Mouse (Mus musculus): ENCODE results near the gene Fosl1. TPM values are rescaled to one million over a fixed set of nuclear protein-coding genes. Genes with fewer than 3 reads are reported as not detected.
A peak's percentile ranks its signal among the peaks of the same experiment; 100 is the strongest.
"Not testable (repeated sequence)": the region's sequence is repeated elsewhere in the genome, so short reads cannot be mapped to it uniquely, and the experiment has no call there.

The Fosl1 gene
- polyA plus RNA-seq, 1 experiment from 2014 or later, result not detected

GRCm38 (mm10) chr19:5480016-5480415 is 32.7 kb downstream of the Fosl1 start:
- no peak overlapping the region for H3K4me3 ChIP-seq
- no peak overlapping the region for H3K9ac ChIP-seq
- H3K4me2 ChIP-seq, result no peak overlapping the region
- H3K27ac ChIP-seq, result no peak overlapping the region
- H3K27me3 ChIP-seq, result no peaks in the 10 kb centered on the region
- peaks cover 11% of the 10 kb centered on the region for H3K4me1 ChIP-seq (replicated peaks)
- H3K9me3 ChIP-seq, result no peaks in the 10 kb centered on the region
- 96% methylated on average over 10 of the region's 10 CpGs for WGBS
- H3K36me3 ChIP-seq, result peaks cover 73% of the 10 kb centered on the region
- ATAC-seq (ENCODE audit: low FRiP score), result no peak

DNA sequence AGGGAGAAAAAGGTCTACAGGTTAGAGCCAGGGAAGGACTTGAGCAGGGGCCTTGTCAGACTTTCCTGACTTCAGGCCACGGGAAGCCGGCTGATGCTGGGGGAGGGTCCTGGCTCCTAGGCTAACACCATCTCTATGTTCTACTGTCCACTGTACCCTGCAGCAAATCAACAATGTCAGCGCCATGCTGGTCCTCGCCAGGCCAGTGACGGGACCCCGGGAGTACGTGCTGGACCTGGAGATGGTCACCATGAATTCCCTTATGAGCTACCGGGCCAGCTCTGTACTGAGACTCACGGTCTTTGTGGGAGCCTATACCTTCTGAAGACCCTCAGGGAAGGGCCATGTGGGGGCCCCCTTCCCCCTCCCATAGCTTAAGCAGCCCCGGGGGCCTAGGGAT is 34.1 kb downstream of the Fosl1 start:
- 90% methylated on average over 10 of the region's 10 CpGs for WGBS
- Histone ChIP-seq H3K27ac (no peak overlapping the region), H3K27me3 (no peaks in the 10 kb centered on the region), H3K4me2 (no peak overlapping the region), H3K4me1 (replicated peaks) (peaks cover 2% of the 10 kb centered on the region; the same call in 1 of the 2 replicates), H3K9ac (no peak overlapping the region), H3K36me3 (peaks cover 87% of the 10 kb centered on the region), H3K4me3 (no peak overlapping the region), H3K9me3 (no peaks in the 10 kb centered on the region)
- no peak for ATAC-seq (ENCODE audit: low FRiP score)

DNA sequence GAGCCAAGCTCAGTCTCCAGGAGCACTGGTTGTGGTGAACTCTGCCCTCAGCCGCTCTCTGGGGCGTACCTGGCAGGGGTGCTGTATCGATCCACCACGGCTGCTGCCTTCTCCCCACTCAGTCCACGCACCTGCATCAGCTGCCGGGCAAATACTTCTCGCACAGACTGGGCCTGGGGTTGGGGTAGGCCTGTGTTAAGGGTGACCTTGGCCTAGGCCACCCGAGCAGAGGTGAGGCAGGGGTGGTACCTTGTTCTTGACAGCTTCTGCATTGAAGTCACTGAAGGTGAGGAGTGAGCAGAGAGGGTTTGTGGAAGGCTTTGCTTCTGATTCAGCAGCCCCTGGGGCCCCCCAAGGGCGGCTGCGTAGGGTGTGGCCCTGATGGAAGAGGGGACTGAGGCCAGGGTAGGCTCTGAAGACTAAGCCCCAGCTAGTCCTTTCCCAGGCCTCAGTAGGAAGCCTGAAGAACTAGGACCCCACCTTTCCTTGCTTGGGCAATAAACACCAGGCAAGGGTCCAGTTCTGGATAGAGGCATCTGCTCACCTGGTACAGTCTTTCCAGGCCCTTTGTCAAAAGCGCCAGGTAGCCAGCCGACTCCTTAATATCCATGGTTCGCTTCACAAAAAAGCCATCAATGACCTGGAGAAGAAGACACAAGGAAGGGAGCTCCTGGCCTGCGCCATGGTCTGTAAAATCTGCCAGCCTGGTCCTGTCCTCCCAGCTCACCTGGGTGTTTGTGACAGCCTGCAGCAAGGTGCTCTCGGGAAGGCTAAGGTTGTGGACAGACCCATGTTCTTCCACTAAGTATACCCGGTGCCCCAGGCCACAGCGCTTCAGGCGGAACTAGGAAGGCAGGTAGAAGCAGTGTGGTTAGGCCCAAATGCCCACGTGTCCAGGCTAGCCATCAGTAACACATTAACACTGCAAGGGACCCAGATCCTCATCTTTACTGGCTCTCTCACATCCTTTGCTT is 36.3 kb downstream of the Fosl1 start:
- Histone ChIP-seq H3K4me3 (no peak overlapping the region), H3K9me3 (no peaks in the 10 kb centered on the region), H3K4me2 (no peak overlapping the region), H3K27ac (no peak overlapping the region), H3K9ac (no peak overlapping the region), H3K36me3 (peaks cover 76% of the 10 kb centered on the region), H3K27me3 (no peaks in the 10 kb centered on the region), H3K4me1 (replicated peaks) (peaks cover 21% of the 10 kb centered on the region)
- ATAC-seq (ENCODE audit: low FRiP score), result no peak
- WGBS, result 95% methylated on average over 19 of the region's 19 CpGs

DNA sequence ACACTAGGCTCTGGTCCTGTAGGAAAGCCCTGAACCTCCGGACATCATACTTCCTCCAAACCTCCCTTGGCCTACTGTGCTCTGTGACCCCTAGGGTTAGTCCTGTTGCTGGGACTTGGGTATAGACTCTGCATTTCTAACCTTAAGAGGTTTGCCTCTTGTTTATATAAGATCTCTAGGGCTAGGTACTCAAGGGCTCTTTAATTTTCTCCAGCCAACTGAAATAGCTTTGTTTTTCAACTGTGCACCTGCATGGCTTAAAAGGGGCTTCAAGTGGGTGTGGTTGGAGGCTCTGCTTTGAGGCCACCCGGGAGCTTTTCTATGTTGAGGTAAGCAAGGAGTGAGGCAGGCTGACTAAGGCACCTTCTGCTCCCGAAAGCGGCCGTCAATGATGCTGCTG is 37.1 kb downstream of the Fosl1 start:
- 91% methylated on average over 5 of the region's 5 CpGs for WGBS
- ATAC-seq (ENCODE audit: low FRiP score), result no peak
- Histone ChIP-seq H3K4me2 (no peak overlapping the region), H3K9ac (no peak overlapping the region), H3K36me3 (peaks cover 68% of the 10 kb centered on the region), H3K4me1 (replicated peaks) (peaks cover 29% of the 10 kb centered on the region), H3K4me3 (no peak overlapping the region), H3K27ac (no peak overlapping the region), H3K9me3 (no peaks in the 10 kb centered on the region), H3K27me3 (no peaks in the 10 kb centered on the region)

GRCm38 (mm10) chr19:5485371-5485770 is 38.0 kb downstream of the Fosl1 start:
- Histone ChIP-seq H3K27ac (no peak overlapping the region), H3K4me3 (no peak overlapping the region), H3K9me3 (no peaks in the 10 kb centered on the region), H3K4me1 (replicated peaks) (peaks cover 29% of the 10 kb centered on the region), H3K9ac (no peak overlapping the region), H3K27me3 (no peaks in the 10 kb centered on the region), H3K36me3 (peaks cover 60% of the 10 kb centered on the region), H3K4me2 (no peak overlapping the region)
- WGBS, result 94% methylated on average over 8 of the region's 8 CpGs
- ATAC-seq (ENCODE audit: low FRiP score), result no peak

DNA sequence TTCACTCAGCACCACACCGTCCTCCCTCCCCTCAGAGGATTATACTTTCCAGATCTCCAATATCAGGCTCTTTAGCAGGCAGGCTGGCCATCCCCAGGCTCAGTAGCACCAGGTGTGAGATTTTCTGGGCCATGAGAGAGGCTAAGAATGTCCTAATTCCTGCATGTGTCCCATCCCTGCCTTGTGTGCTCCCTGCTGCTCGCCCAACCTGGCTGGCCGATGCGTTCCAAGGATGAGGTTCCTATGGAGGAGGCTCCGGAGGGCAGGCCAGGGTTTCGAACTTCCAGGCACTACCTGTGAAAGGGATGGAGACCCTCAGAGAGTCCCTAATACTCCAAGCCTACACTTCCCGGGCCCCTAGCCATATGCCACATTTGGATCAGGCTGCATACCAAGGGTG is 38.5 kb downstream of the Fosl1 start:
- no peak overlapping the region for H3K4me3 ChIP-seq
- H3K9ac ChIP-seq, result no peak overlapping the region
- no peak for ATAC-seq (ENCODE audit: low FRiP score)
- H3K4me1 ChIP-seq (replicated peaks), result peaks cover 29% of the 10 kb centered on the region
- H3K9me3 ChIP-seq, result no peaks in the 10 kb centered on the region
- no peak overlapping the region for H3K27ac ChIP-seq
- H3K36me3 ChIP-seq, result peaks cover 56% of the 10 kb centered on the region
- H3K27me3 ChIP-seq, result no peaks in the 10 kb centered on the region
- no peak overlapping the region for H3K4me2 ChIP-seq
- WGBS, result 93% methylated on average over 7 of the region's 7 CpGs

DNA sequence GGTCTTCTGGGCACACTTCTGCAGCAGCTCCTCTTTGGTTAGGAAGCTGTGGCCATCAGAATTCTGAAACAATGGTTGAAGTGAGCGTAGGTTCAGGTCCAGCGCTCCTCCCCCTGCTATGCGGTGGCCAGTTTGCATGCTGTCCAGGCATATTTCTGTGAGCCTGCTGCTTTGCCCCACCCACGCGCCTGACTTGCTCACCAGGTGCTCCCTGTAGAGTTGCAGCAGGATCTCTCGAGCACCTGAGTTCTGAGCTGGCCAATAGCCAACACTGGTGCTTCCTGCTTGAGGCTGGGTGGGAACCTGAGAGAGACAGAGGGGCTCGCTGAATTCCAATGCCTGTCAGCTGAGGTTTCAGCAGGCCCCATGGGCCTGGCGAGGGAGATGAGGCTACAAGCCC is 38.9 kb downstream of the Fosl1 start:
- no peak overlapping the region for H3K27ac ChIP-seq
- ATAC-seq (ENCODE audit: low FRiP score), result no peak
- 92% methylated on average over 8 of the region's 8 CpGs for WGBS

DNA sequence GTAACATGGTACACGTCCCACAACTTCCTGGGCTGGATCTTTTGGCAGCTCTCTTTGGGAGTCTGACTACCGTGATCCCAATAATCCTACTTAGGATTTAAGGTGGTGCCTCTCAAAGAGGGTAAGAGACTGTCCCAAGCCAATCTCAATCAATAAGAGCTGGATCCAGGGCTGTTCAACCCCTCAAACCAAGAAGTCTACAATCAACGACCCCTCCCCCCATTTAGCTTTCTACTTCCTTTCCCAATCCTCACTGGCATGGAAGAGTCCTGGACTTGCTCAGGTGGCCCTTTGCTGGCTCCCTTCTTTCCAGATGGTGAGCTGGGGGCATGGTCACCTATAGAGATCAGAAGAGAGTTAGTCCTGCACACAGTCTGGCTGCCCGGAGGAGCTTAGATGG is 39.4 kb downstream of the Fosl1 start:
- no peak for ATAC-seq (ENCODE audit: low FRiP score)
- peak overlapping the region; percentile 68 for H3K4me2 ChIP-seq
- no peak overlapping the region for H3K27ac ChIP-seq
- H3K4me1 ChIP-seq (replicated peaks), result peaks cover 30% of the 10 kb centered on the region
- WGBS, result 91% methylated on average over 4 of the region's 4 CpGs
- peak overlapping the region; percentile 78; the same call in 1 of the 2 replicates for H3K9ac ChIP-seq
- H3K9me3 ChIP-seq, result no peaks in the 10 kb centered on the region
- 0 out of 2 replicates have a peak overlapping the region, but pooled peaks have one; percentile 54 for H3K4me3 ChIP-seq
- no peaks in the 10 kb centered on the region for H3K27me3 ChIP-seq
- peaks cover 46% of the 10 kb centered on the region for H3K36me3 ChIP-seq

More for the DNA sequence above, 38.9 kb downstream of the Fosl1 start:
- Histone ChIP-seq H3K4me1 (replicated peaks) (peaks cover 29% of the 10 kb centered on the region), H3K36me3 (peaks cover 51% of the 10 kb centered on the region), H3K4me3 (no peak overlapping the region), H3K4me2 (no peak overlapping the region), H3K9me3 (no peaks in the 10 kb centered on the region), H3K27me3 (no peaks in the 10 kb centered on the region), H3K9ac (0 out of 2 replicates have a peak overlapping the region, but pooled peaks have one; percentile 78)

GRCm38 (mm10) chr19:5487768-5488550 is 40.6 kb downstream of the Fosl1 start, which contains the start of gene Mus81:
TSS of gene Mus81 (minus strand) at chr19:5488402.
- Histone ChIP-seq H3K9me3 (no peaks in the 10 kb centered on the region), H3K4me3 (peak within 1 kb of the TSS; percentile 54), H3K36me3 (peaks cover 42% of the 10 kb centered on the region), H3K9ac (peak within 1 kb of the TSS; percentile 78), H3K27me3 (no peaks in the 10 kb centered on the region), H3K4me1 (replicated peaks) (peaks cover 42% of the 10 kb centered on the region), H3K4me2 (peak within 1 kb of the TSS; percentile 68), H3K27ac (peak within 1 kb of the TSS; percentile 98)
- under 1% methylated on average over 39 of the region's 39 CpGs for WGBS
- ATAC-seq (ENCODE audit: low FRiP score), result peak; percentile 53

DNA sequence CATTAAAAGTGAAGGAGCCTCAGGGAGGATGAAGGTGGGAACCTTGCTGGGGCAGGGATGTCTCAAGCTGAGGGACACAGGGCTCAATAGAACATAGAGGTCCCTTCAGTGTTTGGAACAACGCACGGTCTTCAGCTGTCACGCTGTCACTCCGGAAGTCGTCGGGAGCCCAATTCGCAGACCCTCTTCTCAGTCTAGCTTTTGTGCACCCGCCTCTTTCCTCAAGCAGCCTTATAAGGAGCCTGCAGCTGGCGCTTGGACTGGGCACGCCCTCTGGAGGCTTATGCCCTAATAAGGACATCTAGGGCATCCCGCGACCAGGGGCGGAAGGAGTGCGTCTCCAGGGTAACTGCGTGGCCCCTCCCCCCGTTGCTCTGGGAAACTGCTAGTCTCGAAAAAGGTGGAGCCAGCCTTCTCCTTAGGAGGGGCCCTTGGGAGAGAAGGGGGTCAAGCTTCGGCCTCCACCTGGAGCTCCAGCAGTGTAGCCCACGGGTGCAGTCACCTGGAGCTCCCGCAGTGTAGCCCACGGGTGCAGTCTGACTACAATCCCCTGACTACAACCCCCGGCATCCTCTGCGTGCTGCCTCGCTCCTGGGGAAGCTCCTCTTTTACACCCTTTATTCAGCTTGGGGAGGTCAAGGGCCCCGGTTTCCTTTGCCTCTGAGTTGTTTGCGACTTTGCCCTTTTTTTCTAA is 41.7 kb downstream of the Fosl1 start:
- Histone ChIP-seq H3K4me3 (peak overlapping the region; percentile 54), H3K9me3 (no peaks in the 10 kb centered on the region), H3K4me2 (peak overlapping the region; percentile 68), H3K4me1 (replicated peaks) (peaks cover 47% of the 10 kb centered on the region), H3K9ac (peak overlapping the region; percentile 74), H3K36me3 (peaks cover 42% of the 10 kb centered on the region), H3K27me3 (no peaks in the 10 kb centered on the region), H3K27ac (peak overlapping the region; percentile 98)
- peak; percentile 73 for ATAC-seq (ENCODE audit: low FRiP score)
- WGBS, result under 1% methylated on average over 26 of the region's 26 CpGs

- H3K27me3 ChIP-seq; ATAC-seq (ENCODE audit: low FRiP score); H3K9ac ChIP-seq; H3K9me3 ChIP-seq: not testable (repeated sequence)
- Histone ChIP-seq H3K4me1 (replicated peaks) (peaks cover 47% of the 10 kb centered on the region), H3K4me3 (peak overlapping the region; percentile 99; the same call in 1 of the 2 replicates), H3K36me3 (peaks cover 42% of the 10 kb centered on the region), H3K4me2 (peak overlapping the region; percentile 88), H3K27ac (peak overlapping the region; percentile 99)
- 54% methylated on average over 10 of the region's 10 CpGs for WGBS
Observed at GRCm38 (mm10) chr19:5489721-5490120, 42.4 kb downstream of the Fosl1 start.

Data from hindbrain, embryonic 13.5 days (tissue).